Mouse (Mus musculus) liver, embryonic 14.5 days (tissue): ENCODE measurements around the gene Clpb. TPM values are rescaled to one million over a fixed set of nuclear protein-coding genes. Genes with fewer than 3 reads are reported as not detected.

Experiments used
- ATAC-seq: fragments of 200-750 bp; cut with Nextera tagmentation; 2 replicates; pipeline ENCODE4 v1.8.0; 2017; ENCODE audit warnings: moderate number of reproducible peaks, mild to moderate bottlenecking, moderate library complexity; ENCODE audit not compliant: insufficient read depth
- DNase-seq, 3 experiments: peaks; one replicate each; pipeline ENCODE4 v3.0.0-alpha.2; 2012 to 2013; ENCODE audit warnings: low read depth in 3 of 3, low spot score in 3 of 3
- H3K27ac ChIP-seq: fragments of 300-500 bp; sonication (generic); 2 replicates; pipeline ENCODE4 v1.5.1; 2014; ENCODE audit warnings: moderate library complexity, mild to moderate bottlenecking, control low read depth, inconsistent platforms
- H3K27me3 ChIP-seq: fragments of 300-500 bp; sonication (generic); 2 replicates; pipeline ENCODE4 v1.6.1; 2014; ENCODE audit warnings: mild to moderate bottlenecking, low read length, moderate library complexity; ENCODE audit not compliant: control insufficient read depth, insufficient read depth
- H3K36me3 ChIP-seq: fragments of 300-500 bp; sonication (generic); replicated peaks from 2 replicates; pipeline ENCODE4 v1.6.1; 2014; ENCODE audit warnings: low read depth; ENCODE audit not compliant: control insufficient read depth, insufficient read depth
- H3K4me1 ChIP-seq, 2 experiments: fragments of 200-500 bp in 1 of 2; fragments of 300-500 bp in 1 of 2; sonication (generic) in 1 of 2; replicated peaks; 2 replicates each; pipeline ENCODE4 v1.6.1; 2012 to 2014; ENCODE audit warnings: antibody characterized with exemption in 1 of 2, inconsistent platforms in 1 of 2, low read length in 1 of 2; ENCODE audit not compliant: control insufficient read depth in 2 of 2, insufficient read depth in 2 of 2
- H3K4me2 ChIP-seq: fragments of 300-500 bp; sonication (generic); 2 replicates; pipeline ENCODE4 v1.6.1; 2014; ENCODE audit warnings: low read depth, mild to moderate bottlenecking, control low read depth, moderate library complexity
- H3K4me3 ChIP-seq, 2 experiments: fragments of 200-500 bp in 1 of 2; fragments of 300-500 bp in 1 of 2; sonication (generic) in 1 of 2; 2 replicates each; pipeline ENCODE4 v1.5.1; 2012 to 2014; ENCODE audit warnings: low read depth in 2 of 2, low read length in 2 of 2, mild to moderate bottlenecking in 2 of 2, control low read depth in 1 of 2, inconsistent platforms in 1 of 2, moderate library complexity in 1 of 2; ENCODE audit not compliant: insufficient read depth in 1 of 2
- H3K9ac ChIP-seq: fragments of 300-500 bp; sonication (generic); replicated peaks from 2 replicates; pipeline ENCODE4 v1.6.1; 2014; ENCODE audit warnings: mild to moderate bottlenecking, control low read depth, moderate library complexity
- H3K9me3 ChIP-seq: fragments of 300-500 bp; sonication (generic); 2 replicates; pipeline ENCODE4 v1.6.1; 2016; ENCODE audit warnings: low read length, mixed read lengths; ENCODE audit not compliant: control insufficient read depth
- CTCF ChIP-seq: IDR thresholded peaks from 2 replicates; pipeline ENCODE4 v1.5.1; 2016; ENCODE audit warnings: antibody characterized with exemption, low read depth, control low read depth
- EP300 ChIP-seq: IDR thresholded peaks from 2 replicates; pipeline ENCODE4 v1.6.1; 2016; ENCODE audit warnings: antibody characterized with exemption, low read depth
- WGBS: fragments of 180-500 bp; shearing (Covaris S2); extraction: QIAGEN DNeasy Blood & Tissue Kit; methylation state at CpG from one replicate; pipeline ENCODE4 v1.1.7; 2014; ENCODE audit not compliant: insufficient replicate concordance; 5-methylcytosine and 5-hydroxymethylcytosine counted together
- polyA plus RNA-seq, 2 experiments: library from polyadenylated mRNA; depleted of rRNA in 1 of 2; stranded (reverse) in 1 of 2; unstranded in 1 of 2; fragments of >200 nt; fragmentation: Nextera tagmentation in 1 of 2; extraction: Ambion mirVana in 1 of 2; gene quantifications; 2 replicates each; pipeline versions ENCODE4 v1.2.1 to v1.2.3; 2012 to 2014

The Clpb gene
- polyA plus RNA-seq, 2 experiments, result 8.3 to 18.7 TPM

DNA sequence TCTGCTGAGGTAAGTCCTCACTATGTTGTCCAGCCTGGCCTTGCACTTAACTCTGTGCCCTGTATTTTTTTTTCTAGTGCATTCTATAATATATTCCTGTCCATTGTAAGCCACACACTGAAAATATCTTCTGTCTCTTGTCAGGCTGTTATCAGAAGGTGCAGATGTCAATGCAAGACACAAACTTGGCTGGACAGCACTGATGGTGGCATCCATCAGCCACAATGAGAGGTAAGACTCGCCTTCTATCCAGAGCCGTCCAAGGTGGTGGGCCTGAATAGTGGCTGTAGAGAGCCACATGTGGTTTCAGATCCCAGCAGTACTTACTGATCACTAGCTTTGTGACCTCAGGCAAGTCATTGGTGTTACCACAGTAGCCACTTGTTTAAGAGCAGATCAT is 23.7 kb downstream of the Clpb start:
- no peaks in the 10 kb centered on the region for H3K27me3 ChIP-seq
- no peak overlapping the region for H3K27ac ChIP-seq
- H3K4me3 ChIP-seq, result no peak overlapping the region
- TF ChIP-seq CTCF (no peak), EP300 (no peak)
- H3K9me3 ChIP-seq, result no peaks in the 10 kb centered on the region
- no peak overlapping the region for H3K9ac ChIP-seq
- WGBS, result 27% methylated on average over 2 of the region's 2 CpGs
- H3K36me3 ChIP-seq, result no peaks in the 10 kb centered on the region
- no peak for DNase-seq
- no peak overlapping the region for H3K4me2 ChIP-seq
- H3K4me1 ChIP-seq, result peaks cover 0 to 3% of the 10 kb centered on the region in 2 experiments; a peak in 2 of 4 replicates
- no peak for ATAC-seq

- Histone ChIP-seq H3K9ac (no peak overlapping the region), H3K4me1 (peaks cover 0 to 3% of the 10 kb centered on the region in 2 experiments; a peak in 2 of 4 replicates), H3K4me2 (no peak overlapping the region), H3K36me3 (no peaks in the 10 kb centered on the region), H3K4me3 (no peak overlapping the region), H3K27ac (no peak overlapping the region), H3K9me3 (no peaks in the 10 kb centered on the region), H3K27me3 (no peaks in the 10 kb centered on the region)
- WGBS, result 66% methylated on average over 2 of the region's 2 CpGs
- ATAC-seq, result no peak
- DNase-seq, result no peak
- no peak for TF ChIP-seq EP300
- TF ChIP-seq CTCF, result no peak
Measured at GRCm38 (mm10) chr7:101690471-101690870, 27.0 kb downstream of the Clpb start.

- no peak for ATAC-seq
Measured at GRCm38 (mm10) chr7:101691863-101692262, 28.4 kb downstream of the Clpb start.

GRCm38 (mm10) chr7:101692446-101692845 is 29.0 kb downstream of the Clpb start:
- no peaks in the 10 kb centered on the region for H3K9me3 ChIP-seq
- DNase-seq, result peak in 1 of 3 experiments; percentile 17
- peaks cover 8% of the 10 kb centered on the region in 2 experiments for H3K4me1 ChIP-seq
- no peaks in the 10 kb centered on the region for H3K27me3 ChIP-seq
- H3K9ac ChIP-seq, result no peak overlapping the region
- TF ChIP-seq CTCF, result no peak
- WGBS, result 74% methylated on average over 14 of the region's 14 CpGs
- no peaks in the 10 kb centered on the region for H3K36me3 ChIP-seq
- ATAC-seq, result peak; percentile 50; the same call in 1 of the 2 replicates
- no peak overlapping the region for H3K4me2 ChIP-seq
- no peak overlapping the region for H3K27ac ChIP-seq
- H3K4me3 ChIP-seq, result no peak overlapping the region

More at GRCm38 (mm10) chr7:101691863-101692262, 28.4 kb downstream of the Clpb start:
- Histone ChIP-seq H3K27me3 (no peaks in the 10 kb centered on the region), H3K9me3 (no peaks in the 10 kb centered on the region), H3K27ac (no peak overlapping the region), H3K4me1 (peaks cover 3 to 5% of the 10 kb centered on the region in 2 experiments), H3K4me3 (no peak overlapping the region), H3K4me2 (no peak overlapping the region), H3K36me3 (no peaks in the 10 kb centered on the region), H3K9ac (no peak overlapping the region)
- 76% methylated on average over 8 of the region's 8 CpGs for WGBS
- DNase-seq, result no peak
- TF ChIP-seq EP300 (no peak), CTCF (no peak)

- H3K9me3 ChIP-seq, result no peaks in the 10 kb centered on the region
- H3K27me3 ChIP-seq, result no peaks in the 10 kb centered on the region
- ATAC-seq (no peak), DNase-seq (no peak)
- no peak overlapping the region for H3K4me3 ChIP-seq
- no peak overlapping the region for H3K4me2 ChIP-seq
- H3K4me1 ChIP-seq, result peaks cover 11 to 19% of the 10 kb centered on the region in 2 experiments
- 82% methylated on average over 5 of the region's 5 CpGs for WGBS
- H3K27ac ChIP-seq, result no peak overlapping the region
- no peaks in the 10 kb centered on the region for H3K36me3 ChIP-seq
- TF ChIP-seq EP300 (no peak), CTCF (no peak)
- no peak overlapping the region for H3K9ac ChIP-seq
Measured at GRCm38 (mm10) chr7:101695483-101695882, 32.0 kb downstream of the Clpb start.
